Mouse (Mus musculus) kidney, postnatal 10 days (tissue): ENCODE measurements at regions not wholly inside any gene's neighbourhood (a gene's known extent, or its start where the extent isn't known, plus 50 kb on each side); places are given as distances from the start of the nearest gene placed in this dataset.

Source experiments
- DNase-seq: peaks from one replicate; pipeline ENCODE4 v3.0.0; 2021; ENCODE audit warnings: mixed read lengths

DNA sequence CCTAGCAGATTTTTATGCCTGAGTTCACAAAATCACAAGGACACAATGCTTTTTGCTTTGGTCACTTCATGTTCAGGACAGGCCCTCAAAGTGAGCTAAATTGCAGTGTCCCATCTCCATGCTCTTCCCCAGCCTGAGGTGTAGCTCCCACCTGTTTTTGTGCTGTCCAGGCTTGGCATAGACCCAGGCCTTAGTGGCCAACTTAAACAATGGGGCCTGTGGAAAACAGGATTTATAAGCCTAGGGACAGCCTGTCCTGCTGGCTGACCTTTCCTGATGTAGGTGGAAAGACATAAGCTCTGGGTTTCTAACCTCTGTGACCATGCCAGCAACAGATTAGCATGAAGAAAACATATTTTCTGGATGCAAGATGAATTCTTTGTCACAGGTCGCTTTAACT lies 51.6 kb upstream of the Gm7247 start:
- DNase-seq = peak; percentile 60

DNA sequence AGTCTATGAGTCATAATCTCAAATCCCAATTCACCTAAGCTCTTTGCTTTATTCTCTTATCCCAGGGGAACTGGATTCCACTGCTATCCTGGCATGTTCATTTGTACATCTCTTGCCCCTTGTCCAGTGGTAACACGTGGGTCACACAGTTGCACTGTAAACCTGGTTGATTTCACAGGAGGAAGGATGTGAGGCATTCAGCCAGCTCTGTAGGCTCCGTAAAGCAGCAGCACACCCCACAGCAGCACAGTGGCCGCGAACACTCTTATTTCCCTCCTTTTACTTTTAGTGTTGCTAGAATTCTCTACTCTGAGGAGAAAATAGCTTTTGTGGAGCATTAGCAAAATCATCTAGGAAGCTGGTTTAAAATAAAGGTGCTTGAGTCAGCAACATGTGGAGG lies 51.0 kb upstream of the Gm7247 start:
- peak; percentile 23 for DNase-seq
